Comparison of ENCODE assay signal across 12 mouse cellular contexts in the genomic region with DNA sequence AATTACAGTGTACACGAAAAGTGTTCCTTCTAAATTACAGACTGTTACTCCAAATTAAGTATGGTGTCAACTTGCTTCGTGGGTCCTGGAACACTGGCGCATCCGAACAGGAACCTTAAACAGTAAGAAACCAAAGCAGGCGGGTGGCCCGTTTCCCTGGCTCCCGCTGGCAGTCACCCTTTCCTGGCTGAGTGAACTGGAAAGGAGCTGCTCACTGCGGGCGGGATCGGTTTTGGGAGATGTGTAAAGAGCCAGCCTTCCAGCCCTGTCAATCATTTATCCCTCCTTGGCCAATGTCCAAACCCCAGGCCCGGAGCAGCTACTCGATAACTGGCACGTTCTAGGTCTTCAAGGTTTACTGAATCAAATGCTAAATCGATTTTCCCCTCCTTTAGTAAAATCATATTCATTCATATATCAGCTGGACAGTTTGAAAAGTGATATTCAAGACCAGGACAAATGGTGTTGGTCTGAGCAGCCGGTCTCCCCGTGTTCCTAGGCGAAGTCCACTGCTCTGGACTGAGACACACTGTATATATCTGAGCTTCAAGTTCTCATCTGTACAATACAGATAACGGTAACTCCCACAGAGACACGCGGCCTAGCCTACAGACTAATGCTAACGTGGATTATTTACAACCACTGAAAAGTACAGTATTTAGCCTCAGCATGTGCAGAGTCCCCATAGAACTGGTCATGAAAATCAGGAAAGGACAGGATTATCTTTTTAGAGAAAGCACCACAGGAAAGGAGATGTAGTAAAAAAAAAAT. TPM values are rescaled to one million over a fixed set of nuclear protein-coding genes. Genes with fewer than 3 reads are reported as not detected.
A peak's percentile ranks its signal among the peaks of the same experiment; 100 is the strongest.
DNase-seq lines count a peak whose midpoint lies in the region; ATAC-seq and TF ChIP-seq lines count a peak whose summit lies in the region.
"Had no signal": no experiment of that assay in that cellular context is flagged by ENCODE, and none has a peak within 500 bp of the region (broad histone marks: within the 10 kb centered on the region; RNA-seq: fewer than 3 reads in every experiment).

No protein-coding gene starts in this region.

- TF ChIP-seq POLR2A in kidney, adult 2 months (IDR thresholded peaks at IDR 0.05; ENCODE audit: low read depth, low read length), result no peak

- no peak for DNase-seq in heart, adult 18-20 months
- DNase-seq in c-Kit-negative CD71-positive TER-119-positive erythroid progenitor cells, embryonic 14.5 days (ENCODE audit: low read depth, low spot score), result peak; percentile 57
- DNase-seq in kidney, adult 2 months, result peak; percentile 91
- DNase-seq in testis, postnatal 10 days (ENCODE audit: low spot score), result no peak
- no peak for DNase-seq in embryo, embryonic 9.5 days (ENCODE audit: extremely low spot score)
- DNase-seq: cerebellum, adult 2 months; lung, postnatal 10 days had no signal

- no peaks in the 10 kb centered on the region for H3K27me3 ChIP-seq in heart, embryonic 14.5 days (ENCODE audit: control insufficient read depth, insufficient read depth, low read length)
- no peaks in the 10 kb centered on the region for H3K27me3 ChIP-seq in kidney, adult 2 months (replicated peaks; ENCODE audit: control insufficient read depth, insufficient read depth, low read length)
- H3K27me3 ChIP-seq in liver, embryonic 16.5 days (ENCODE audit: control insufficient read depth, insufficient read depth, low read depth, low read length), result no peaks in the 10 kb centered on the region

- H3K9ac ChIP-seq in heart, embryonic 14.5 days (ENCODE audit: low read length), result no peak overlapping the region; the same call in 1 of the 2 replicates
- H3K9ac ChIP-seq in liver, embryonic 16.5 days (ENCODE audit: low read depth, low read length), result peak overlapping the region; percentile 38

- TF ChIP-seq CTCF in kidney, adult 2 months (conservative IDR thresholded peaks at IDR 0.05; ENCODE audit: insufficient read depth, insufficient read length, low read depth, low read length), result no peak

- peaks cover 7 to 39% of the 10 kb centered on the region in 2 experiments; a peak in 3 of 4 replicates for H3K4me1 ChIP-seq in heart, embryonic 14.5 days (ENCODE audit: control insufficient read depth in 2 of 2, insufficient read depth in 2 of 2, low read length in 2 of 2)
- H3K4me1 ChIP-seq in kidney, adult 2 months (ENCODE audit: control insufficient read depth, insufficient read depth, low read length), result peaks cover 24% of the 10 kb centered on the region; the same call in 1 of the 2 replicates
- peaks cover 39% of the 10 kb centered on the region for H3K4me1 ChIP-seq in liver, embryonic 16.5 days (ENCODE audit: control insufficient read depth, low read depth, low read length)

- H3K27ac ChIP-seq in heart, embryonic 14.5 days (replicated peaks in 1 of 2; ENCODE audit: control insufficient read depth in 1 of 2, insufficient read depth in 1 of 2, low read depth in 2 of 2, low read length in 2 of 2), result no peak overlapping the region
- H3K27ac ChIP-seq in kidney, adult 2 months (ENCODE audit: insufficient read depth, low read depth, low read length), result peak overlapping the region; percentile 30
- H3K27ac ChIP-seq in liver, embryonic 16.5 days (ENCODE audit: low read length), result peak overlapping the region; percentile 85

- no peak for ATAC-seq in heart, embryonic 14.5 days (ENCODE audit: insufficient number of reproducible peaks, insufficient read depth, low FRiP score, low read depth)
- peak; percentile 91 for ATAC-seq in liver, embryonic 16.5 days (ENCODE audit: low read depth)
- no peak for ATAC-seq in monocyte, adult 5-6 weeks (replicated peaks; ENCODE audit: insufficient number of reproducible peaks, low FRiP score, low TSS enrichment, poor library complexity, severe bottlenecking)
- ATAC-seq: inflammation-experienced regulatory T-cells, adult 6 months had no signal

- peaks cover under 1% of the 10 kb centered on the region; the same call in 1 of the 2 replicates for H3K36me3 ChIP-seq in heart, embryonic 14.5 days (ENCODE audit: control insufficient read depth, insufficient read depth, low read length)
- H3K36me3 ChIP-seq in kidney, adult 2 months (ENCODE audit: control insufficient read depth, insufficient read depth, low read length), result no peaks in the 10 kb centered on the region
- H3K36me3 ChIP-seq in liver, embryonic 16.5 days (ENCODE audit: control insufficient read depth, insufficient read depth), result no peaks in the 10 kb centered on the region; the same call in 1 of the 2 replicates

- peak overlapping the region; percentile 70; the same call in 1 of the 2 replicates for H3K4me2 ChIP-seq in heart, embryonic 14.5 days (ENCODE audit: low read length)
- peak overlapping the region; percentile 96 for H3K4me2 ChIP-seq in liver, embryonic 16.5 days (ENCODE audit: low read depth, low read length)

- H3K4me3 ChIP-seq in heart, embryonic 14.5 days (ENCODE audit: control insufficient read depth in 1 of 2, insufficient read depth in 1 of 2, low read depth in 1 of 2, low read length in 2 of 2), result no peak overlapping the region
- no peak overlapping the region for H3K4me3 ChIP-seq in kidney, adult 2 months (ENCODE audit: insufficient read depth, low read depth, low read length)
- H3K4me3 ChIP-seq in liver, embryonic 16.5 days (ENCODE audit: low read depth, low read length), result peak overlapping the region; percentile 93

- 65% methylated on average over 21 of the region's 21 CpGs for WGBS in heart, embryonic 14.5 days
- 42% methylated on average over 21 of the region's 21 CpGs for WGBS in kidney, adult 2 months
- WGBS in liver, embryonic 16.5 days (ENCODE audit: insufficient replicate concordance), result 46% methylated on average over 21 of the region's 21 CpGs

- no peaks in the 10 kb centered on the region for H3K9me3 ChIP-seq in heart, embryonic 14.5 days (ENCODE audit: control insufficient read depth, low read length)
- no peaks in the 10 kb centered on the region for H3K9me3 ChIP-seq in liver, embryonic 16.5 days (replicated peaks; ENCODE audit: control insufficient read depth, low read length)
- H3K9me3 ChIP-seq: forebrain, embryonic 10.5 days had no signal

RNA-seq across cellular contexts. Expression of gene Bag2, which starts 2.4 kb away (rescaled TPM):
- polyA plus RNA-seq in heart, embryonic 14.5 days (2014; fragmentation: Nextera tagmentation; extraction: Ambion mirVana), result 85.3 and 91.7 TPM in 2 replicates
- 10 to 100 TPM; 34.4 to 39.9 TPM for total RNA-seq in heart, adult 18-20 months (2021)
- polyA plus RNA-seq in kidney, adult 2 months (2012; rRNA removed), result 18.0 and 22.0 TPM in 2 replicates
- 43.6 and 43.8 TPM in 2 replicates for polyA plus RNA-seq in liver, embryonic 16.5 days (2015; fragmentation: Nextera tagmentation; extraction: Ambion mirVana)
- total RNA-seq in monocyte, adult 5-6 weeks (2017), result 0.64 to 1.7 TPM (median 1.4 TPM) in 3 replicates

RNA-seq across cellular contexts. Expression of gene Rab23, which starts 35.5 kb away (rescaled TPM):
- 11.0 and 13.5 TPM in 2 replicates for polyA plus RNA-seq in heart, embryonic 14.5 days (2014; fragmentation: Nextera tagmentation; extraction: Ambion mirVana)
- total RNA-seq in heart, adult 18-20 months (2021), result 10 to 100 TPM in 1 of 2 experiments, 1 to 10 TPM in 1; 7.8 to 10.4 TPM
- polyA plus RNA-seq in kidney, adult 2 months (2012; rRNA removed), result 7.3 and 7.5 TPM in 2 replicates
- polyA plus RNA-seq in liver, embryonic 16.5 days (2015; fragmentation: Nextera tagmentation; extraction: Ambion mirVana), result 4.3 TPM in 2 replicates
- 0.57 to 4.4 TPM (median 1.8 TPM) in 3 replicates for total RNA-seq in monocyte, adult 5-6 weeks (2017)

RNA-seq across cellular contexts. Expression of gene Zfp451, which starts 59.2 kb away (rescaled TPM):
- polyA plus RNA-seq in heart, embryonic 14.5 days (2014; fragmentation: Nextera tagmentation; extraction: Ambion mirVana), result 18.3 and 18.7 TPM in 2 replicates
- total RNA-seq in heart, adult 18-20 months (2021), result 10 to 100 TPM; 11.7 to 12.5 TPM
- polyA plus RNA-seq in kidney, adult 2 months (2012; rRNA removed), result 4.1 and 5.0 TPM in 2 replicates
- 5.4 and 5.7 TPM in 2 replicates for polyA plus RNA-seq in liver, embryonic 16.5 days (2015; fragmentation: Nextera tagmentation; extraction: Ambion mirVana)
- total RNA-seq in monocyte, adult 5-6 weeks (2017), result 19.3 to 36.8 TPM (median 33.3 TPM) in 3 replicates

Comparison
In these comparisons a context has a peak if more than half of its experiments do, and no peak if none do; other contexts are left out.
1. H3K27ac ChIP-seq: peak in kidney, adult 2 months (single experiment) and liver, embryonic 16.5 days (single experiment); none in heart, embryonic 14.5 days (0 of 2).
2. DNase-seq: peak in c-Kit-negative CD71-positive TER-119-positive erythroid progenitor cells, embryonic 14.5 days (single experiment) and kidney, adult 2 months (single experiment); none in heart, adult 18-20 months (0 of 2), testis, postnatal 10 days (single experiment) and embryo, embryonic 9.5 days (single experiment).